Mouse (Mus musculus): Measurements from ENCODE around the gene Ehd1.
"Not testable (repeated sequence)": the region's sequence is repeated elsewhere in the genome, so short reads cannot be mapped to it uniquely, and the experiment has no call there.

Gene Ehd1

DNA sequence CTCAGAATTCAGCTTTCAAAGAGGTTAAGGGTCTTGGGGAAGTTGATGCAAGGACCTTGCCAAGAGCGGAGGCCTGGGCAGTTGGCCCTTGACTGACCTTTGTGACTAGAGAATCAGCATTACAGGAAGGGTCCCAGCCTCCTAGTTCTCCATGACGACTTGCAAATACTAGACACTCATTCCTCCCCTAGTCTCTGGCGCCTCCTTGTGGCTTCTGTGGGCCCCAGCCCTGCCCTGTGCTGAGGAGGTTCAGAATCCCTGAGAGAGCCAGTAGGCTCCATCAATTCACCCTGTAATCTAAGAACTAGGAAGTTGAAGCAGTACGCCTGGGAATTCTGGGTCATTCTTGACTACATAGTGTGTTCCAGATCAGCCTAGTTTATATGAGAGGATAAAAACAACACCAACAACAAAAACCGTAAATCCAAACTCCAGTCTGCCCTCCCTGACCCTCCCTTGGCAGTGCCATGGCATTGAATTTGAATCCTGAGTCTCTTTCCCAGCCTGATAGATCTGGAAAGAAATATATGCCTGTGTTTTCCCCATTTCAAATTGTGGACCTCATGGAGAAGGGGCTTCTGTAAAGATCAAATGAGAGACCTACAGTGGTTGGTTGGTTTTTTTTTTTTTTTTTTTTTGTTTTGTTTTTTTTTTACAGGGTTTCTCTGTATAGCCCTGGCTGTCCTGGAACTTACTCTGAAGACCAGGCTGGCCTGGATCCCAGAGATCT lies 28.4 kb downstream of the Ehd1 start:
- peak; percentile 92 for DNase-seq

DNA sequence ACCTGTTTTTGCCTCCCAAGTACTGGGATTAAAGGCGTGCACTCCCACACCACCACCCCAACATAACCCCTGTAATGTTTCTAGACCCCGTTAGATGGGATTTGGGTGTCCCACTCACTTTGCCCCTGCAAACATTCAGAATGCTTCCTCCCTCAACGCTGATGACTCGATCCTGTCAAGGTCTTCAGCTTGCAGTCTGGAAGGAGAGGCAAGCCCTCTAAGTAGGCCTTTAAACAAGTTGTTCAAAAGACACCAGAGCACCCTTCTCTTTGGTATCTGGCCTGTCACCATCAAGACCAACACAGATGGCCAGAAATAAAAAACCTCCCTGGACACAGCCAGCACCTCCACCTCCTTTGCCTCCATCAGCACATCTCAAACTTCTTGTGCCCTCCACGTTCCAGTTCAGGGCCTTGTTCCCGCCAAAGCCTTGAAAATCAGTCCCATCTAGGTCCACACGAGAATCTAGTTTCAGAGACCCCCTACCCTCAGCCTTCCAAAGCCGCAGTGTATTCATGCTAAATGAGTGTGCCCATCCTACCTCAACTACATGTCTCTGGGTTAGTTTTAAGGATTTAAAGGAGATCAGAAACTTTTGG lies 29.1 kb downstream of the Ehd1 start:
- no peak for DNase-seq

DNA sequence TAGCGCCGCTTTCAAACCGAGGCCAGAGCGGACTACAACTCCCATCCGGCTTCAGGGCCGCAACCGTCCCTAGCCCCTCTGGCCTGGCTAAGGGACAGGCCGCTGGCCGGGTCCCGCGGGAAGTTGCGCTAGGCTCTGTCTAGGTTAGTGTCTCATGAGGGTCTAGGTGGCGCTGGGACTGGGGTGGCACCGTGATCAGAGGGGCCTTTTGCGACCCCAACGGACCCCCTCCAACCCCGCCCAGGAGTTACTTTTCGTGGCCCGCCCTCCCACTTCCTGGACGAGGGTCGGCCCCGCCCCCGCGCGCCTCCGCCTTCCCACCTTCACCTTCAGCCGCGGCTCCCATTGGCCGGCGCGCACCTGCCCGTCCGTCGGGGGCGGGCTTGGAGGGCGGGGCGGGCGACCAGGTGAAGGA lies 29.6 kb downstream of the Ehd1 start, which contains the start of gene Cdc42bpg:
Gene Cdc42bpg, plus strand, starts transcription at position 320 of the 415 bp plus-strand sequence.
- DNase-seq, result peak; percentile 93

DNA sequence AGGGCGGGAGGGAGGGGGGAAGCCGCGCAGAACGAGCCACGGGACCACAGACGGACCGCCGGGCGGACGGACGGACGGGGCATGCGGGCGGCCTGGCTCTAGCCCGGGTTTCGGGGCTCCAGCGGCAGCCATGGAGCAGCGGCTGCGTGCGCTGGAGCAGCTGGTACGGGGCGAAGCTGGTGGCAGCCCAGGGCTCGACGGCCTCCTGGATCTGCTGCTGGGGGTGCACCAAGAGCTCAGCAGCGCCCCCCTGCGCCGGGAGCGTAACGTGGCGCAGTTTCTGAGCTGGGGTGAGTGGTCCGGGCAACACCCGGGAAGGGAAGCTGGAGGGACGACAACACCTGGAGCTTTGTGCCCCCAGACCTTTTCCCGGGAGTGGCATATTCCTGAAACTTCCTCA lies 30.1 kb downstream of the Ehd1 start:
- DNase-seq, result peak; percentile 83

DNA sequence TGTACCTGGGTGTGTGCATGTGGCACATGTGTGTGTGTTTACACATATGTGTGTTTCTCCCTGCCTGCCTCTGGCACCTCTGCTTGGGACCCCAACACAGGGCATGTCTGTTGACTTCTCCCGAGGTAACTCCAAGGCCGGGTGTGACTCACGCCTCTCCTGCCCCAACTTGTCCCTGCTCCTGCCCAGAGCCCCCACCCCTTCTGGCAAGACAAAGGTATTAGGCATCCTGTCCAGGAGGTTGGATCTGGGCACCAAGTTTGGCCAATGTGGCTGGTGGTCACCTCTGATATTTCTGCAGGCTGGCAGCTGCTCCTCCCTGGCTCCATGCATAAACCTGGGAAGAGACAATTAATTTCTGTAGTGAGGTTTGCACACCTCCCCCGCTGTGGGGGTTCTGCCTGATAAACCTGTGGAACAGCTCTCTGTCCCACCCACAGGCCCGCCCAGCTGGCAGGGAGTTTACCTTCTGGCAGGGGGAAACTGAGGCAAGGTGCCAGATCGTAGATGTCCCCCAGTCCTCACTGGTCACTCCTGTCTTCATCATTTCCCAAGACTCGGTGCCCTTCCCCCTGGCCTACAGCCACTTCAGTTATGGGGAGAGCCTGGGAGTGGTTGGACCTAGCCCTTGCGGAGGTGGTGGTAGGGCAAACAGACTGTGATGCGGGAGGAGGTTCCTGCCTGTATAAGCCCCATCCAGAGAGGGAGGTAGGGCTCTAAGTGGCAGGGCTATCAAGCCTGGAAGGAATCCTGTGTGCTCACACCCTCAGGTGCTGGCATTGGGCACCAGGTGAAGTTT lies 31.4 kb downstream of the Ehd1 start:
- DNase-seq, result no peak

DNA sequence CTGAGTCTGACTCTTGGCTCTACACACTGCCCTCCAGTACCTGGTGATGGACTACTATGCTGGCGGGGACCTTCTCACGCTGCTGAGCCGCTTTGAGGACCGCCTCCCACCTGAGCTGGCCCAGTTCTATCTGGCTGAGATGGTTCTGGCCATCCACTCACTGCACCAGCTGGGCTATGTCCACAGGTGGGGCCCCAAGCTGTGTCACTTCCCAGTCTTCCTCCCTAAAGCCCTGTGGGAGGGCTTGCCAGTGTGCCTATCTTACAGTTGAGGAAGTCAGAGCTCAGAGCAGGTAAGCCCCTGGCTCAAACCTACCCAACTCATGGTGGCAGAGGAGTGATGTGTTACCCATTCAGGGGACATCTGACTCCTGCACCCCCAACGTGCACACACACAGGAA lies 33.7 kb downstream of the Ehd1 start:
- no peak for DNase-seq

DNA sequence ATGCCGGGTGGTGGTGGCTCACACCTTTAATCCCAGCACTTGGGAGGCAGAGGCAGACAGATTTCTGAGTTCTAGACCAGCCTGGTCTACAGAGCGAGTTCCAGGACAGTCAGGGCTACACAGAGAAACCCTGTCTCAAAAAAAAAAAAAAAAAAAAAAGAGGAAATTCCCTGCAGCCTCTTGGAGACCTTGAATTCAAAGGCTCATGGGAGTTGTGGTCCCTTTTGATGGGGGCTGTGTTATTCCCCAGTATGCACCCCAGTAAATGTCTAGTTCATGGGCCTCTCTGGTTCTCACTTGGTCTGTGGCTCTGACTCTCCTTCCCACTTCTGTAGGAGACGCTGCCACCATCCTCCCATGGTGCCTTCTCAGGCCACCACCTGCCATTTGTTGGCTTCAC lies 35.3 kb downstream of the Ehd1 start:
- DNase-seq, result not testable (repeated sequence)

DNA sequence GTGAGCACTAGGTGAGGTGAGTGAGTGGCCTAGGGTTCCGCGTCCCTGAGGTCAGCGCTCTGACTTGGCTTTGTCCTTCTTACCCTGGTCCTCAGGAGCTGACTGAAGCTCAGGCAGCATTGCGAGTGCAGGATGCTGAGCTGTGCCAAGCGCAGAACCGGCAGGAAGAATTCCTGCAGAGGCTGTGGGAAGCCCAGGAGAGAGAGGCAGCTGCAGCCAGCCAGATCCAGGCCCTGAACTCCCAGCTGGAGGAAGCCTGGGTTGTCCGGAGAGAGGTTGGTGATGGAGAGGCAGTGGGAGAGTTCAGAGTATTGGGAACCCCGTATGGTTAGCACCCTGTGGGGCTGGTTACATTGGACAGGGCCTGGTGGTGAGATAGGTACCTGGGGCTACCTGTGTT lies 37.3 kb downstream of the Ehd1 start:
- no peak for DNase-seq

DNA sequence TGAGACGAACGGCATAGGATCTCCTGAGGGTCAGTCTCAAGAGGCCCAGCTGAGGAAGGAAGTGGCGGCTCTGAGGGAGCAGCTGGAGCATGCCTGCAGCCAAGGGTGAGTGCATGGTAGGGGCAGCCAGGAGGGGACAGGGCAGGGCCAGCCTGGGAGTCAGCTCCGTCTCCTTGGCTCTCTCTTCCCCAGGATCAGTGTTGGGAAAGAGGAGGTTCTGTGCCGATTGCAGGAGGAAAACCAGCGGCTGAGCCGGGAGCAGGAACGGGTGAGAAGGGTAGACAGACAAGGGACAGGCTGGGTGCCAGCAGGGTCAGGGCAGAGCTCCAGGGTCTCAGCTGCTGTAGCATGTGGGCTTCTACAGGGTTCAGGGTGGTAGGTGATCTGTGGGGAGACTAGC lies 38.0 kb downstream of the Ehd1 start:
- DNase-seq, result no peak

DNA sequence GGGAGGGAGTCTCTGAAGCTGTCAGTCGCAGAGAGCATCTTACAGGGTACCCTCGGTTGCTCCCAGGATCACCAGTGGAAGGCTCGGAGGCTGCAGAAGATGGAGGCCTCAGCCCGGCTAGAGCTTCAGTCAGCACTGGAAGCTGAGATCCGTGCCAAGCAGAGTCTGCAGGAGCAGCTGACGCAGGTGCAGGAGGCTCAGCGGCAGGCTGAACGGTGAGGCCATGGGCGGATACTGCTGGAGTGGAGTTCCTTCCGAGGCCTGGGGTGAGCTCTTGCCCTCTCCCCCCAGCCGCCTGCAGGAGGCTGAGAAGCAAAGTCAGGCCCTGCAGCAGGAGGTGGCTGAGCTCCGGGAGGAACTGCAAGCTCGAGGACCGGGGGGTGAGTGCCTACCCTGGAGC lies 39.0 kb downstream of the Ehd1 start:
- DNase-seq, result no peak

DNA sequence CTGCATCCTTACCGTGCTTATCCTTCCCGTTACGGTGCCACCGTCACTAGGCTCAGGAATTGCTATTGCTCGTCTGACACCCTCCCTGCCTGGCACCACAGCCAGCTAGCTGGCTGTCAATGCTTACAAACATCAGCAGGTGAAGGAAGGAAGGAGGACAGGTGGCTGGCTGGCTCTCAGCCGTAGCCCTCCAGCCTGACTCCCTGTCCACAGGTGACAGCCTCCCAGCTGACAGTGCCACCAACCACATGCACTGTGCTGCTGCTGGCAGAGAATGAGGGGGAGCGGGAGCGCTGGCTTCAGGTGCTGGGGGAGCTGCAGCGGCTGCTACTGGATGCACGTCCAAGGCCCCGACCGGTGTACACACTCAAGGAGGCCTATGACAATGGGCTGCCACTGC lies 41.6 kb downstream of the Ehd1 start:
- DNase-seq, result no peak

DNA sequence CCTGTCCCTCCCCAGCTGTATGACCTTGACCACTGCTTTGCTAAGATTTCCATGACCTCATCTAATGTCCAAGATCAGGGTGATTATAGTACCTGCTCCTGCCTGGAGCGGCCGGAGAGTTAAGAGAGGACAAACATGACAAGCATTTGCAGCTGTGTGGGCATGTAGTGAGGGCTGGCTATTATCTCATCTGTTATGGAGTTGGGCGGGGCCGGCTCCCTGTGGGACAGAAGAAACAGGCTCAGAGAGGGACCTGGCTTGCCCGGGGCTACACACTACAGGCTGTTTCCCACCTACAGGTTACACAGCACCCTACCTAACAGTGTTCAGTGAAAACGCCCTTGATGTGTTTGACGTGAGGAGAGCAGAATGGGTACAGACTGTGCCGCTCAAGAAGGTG lies 44.8 kb downstream of the Ehd1 start:
- DNase-seq, result no peak

DNA sequence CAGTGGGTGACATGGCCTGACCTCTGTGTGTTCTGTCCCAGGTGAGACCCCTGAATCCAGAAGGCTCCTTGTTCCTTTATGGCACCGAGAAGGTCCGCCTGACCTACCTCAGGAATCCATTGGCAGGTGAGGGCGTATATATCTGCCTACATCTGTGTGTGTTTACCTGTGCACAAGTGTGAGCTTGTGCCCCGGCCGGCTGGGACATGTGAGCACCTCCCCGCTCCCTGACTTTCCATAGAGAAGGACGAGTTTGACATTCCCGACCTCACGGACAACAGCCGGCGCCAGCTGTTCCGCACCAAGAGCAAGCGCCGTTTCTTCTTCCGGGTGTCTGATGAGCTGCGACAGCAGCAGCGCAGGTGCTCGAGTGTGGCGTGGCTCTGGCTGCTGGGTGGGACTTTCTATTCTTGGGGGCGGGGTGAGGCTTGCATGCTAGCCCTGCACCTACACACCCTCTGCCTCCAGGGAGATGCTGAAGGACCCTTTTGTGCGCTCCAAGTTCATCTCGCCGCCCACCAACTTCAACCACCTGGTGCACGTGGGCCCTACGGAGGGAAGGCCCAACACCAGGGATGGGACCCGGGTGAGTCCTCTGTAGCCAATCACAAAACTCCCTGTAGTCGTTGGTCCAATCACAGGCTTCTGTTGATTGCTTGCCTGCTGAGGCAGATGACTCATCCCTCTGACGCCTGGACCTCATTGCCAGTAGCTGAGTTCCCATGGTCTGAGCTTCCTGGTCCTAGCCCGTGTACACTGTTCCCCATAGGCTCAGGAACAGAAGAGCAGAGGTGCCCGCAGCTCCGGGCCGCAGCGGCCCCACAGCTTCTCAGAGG lies 45.5 kb downstream of the Ehd1 start:
- no peak for DNase-seq

DNA sequence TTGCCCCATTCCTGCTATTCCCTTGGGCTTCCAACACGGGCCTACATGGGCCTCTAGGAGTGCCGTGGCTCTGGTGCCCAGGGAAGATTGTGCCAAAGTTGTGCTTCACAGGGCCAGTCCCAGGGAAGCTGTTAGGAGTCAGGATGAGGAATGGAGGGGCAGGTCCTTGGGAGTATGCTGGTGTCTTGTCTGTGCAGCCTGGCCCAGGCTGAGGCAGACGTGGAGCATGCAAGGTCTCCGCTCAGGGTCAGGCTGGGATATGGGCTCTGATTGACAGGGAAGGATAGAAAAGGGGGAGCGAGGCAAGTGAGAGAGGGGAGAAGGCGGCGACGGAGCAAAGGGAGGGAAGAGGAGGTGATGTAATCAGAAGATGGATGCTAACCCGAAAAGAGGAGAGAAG lies 48.2 kb downstream of the Ehd1 start:
- no peak for DNase-seq

DNA sequence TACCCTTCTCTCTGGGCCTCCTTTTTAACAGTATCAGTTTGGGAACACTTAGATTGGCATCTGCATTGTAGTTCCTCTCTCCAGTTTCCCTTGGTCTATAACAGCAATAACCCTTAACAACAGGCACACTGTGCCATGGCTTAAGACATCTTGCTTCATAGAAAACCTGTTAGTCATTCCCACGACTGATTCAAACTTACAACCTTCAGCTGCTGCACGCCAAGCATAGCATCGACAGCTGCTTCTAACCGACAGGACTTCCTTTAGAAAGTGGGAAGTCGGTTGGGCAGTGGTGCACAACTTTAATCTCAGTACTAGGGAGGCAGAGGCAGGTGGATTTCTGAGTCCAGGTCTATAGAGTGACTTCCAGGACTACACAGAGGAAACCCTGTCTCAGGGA lies 54.7 kb downstream of the Ehd1 start:
- DNase-seq, result peak; percentile 22

DNA sequence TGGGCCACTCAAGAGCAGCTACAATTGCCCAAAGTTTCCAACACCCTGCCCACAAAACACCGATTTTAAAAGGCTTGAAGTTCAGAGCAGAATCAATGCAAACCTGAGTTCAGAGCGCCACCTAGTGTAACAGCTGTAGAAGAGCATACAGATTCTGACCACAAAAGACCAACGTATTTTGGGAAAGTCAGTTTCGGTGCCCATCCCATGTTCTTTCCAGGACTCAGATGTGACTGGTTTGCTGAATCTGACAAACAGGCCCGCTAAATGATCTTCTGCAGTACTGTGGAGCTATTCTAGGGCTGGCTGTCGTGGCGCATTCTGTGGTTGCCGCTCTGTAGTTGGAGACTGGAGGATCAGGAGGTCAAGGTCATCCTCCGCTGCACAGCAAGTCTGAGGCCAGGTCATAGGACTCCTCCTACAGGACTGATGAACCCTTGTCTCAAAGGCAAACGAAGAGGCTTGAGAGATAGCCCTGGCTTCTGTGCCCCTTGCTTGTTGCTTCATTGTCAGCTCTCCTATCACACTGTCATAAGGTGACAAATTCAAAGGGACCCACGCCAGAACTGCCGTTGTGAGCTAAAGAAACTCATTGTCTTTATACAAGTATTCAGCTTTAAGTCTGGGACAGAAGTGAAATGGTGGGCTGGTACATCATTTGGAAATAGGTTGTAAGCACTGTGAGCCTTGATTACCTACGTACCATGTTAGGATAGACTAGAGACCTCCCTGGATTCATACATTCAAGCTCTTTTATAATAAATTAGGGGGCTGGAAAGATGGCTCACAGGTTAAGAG lies 55.4 kb downstream of the Ehd1 start:
- peak; percentile 66 for DNase-seq

DNA sequence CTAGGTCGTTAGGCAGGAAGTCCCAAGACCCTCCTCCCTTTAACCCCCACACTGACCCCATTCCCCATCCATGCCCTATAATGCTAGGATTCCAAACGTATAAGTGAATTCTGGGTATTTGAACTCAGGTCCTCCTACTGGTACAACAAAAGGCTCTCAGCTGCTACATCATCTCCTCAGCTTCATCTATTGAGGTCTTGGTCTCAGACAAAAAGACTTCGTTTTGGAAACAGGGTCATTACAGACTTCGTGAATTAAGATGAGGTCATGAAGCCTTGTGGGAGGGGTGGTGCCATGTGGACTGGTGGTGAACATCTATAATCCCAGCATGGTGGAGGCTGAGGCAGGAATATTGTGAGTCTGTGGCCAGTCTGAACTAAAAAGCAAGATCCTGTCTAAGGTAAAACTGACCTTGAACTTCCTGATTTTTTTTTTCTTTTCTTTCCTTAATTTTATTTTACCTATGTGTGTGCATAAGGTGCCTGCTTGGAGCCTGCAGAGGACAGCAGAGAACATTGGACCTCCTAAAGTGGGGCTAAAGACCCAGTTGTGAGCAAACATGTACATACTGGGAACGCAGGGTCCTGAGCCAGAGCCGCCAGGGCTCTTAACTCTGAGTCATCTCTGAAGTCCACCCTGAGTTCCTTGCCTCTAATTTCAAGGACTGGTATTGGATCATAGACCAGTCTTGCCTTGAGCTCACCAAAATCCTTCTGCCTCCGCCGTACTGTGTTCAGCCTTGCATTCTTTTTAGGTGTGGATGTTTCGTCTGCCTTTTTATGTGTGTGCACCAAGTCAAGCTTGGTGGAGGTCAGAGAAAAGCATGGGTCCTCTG lies 57.5 kb downstream of the Ehd1 start:
- DNase-seq, result no peak

DNA sequence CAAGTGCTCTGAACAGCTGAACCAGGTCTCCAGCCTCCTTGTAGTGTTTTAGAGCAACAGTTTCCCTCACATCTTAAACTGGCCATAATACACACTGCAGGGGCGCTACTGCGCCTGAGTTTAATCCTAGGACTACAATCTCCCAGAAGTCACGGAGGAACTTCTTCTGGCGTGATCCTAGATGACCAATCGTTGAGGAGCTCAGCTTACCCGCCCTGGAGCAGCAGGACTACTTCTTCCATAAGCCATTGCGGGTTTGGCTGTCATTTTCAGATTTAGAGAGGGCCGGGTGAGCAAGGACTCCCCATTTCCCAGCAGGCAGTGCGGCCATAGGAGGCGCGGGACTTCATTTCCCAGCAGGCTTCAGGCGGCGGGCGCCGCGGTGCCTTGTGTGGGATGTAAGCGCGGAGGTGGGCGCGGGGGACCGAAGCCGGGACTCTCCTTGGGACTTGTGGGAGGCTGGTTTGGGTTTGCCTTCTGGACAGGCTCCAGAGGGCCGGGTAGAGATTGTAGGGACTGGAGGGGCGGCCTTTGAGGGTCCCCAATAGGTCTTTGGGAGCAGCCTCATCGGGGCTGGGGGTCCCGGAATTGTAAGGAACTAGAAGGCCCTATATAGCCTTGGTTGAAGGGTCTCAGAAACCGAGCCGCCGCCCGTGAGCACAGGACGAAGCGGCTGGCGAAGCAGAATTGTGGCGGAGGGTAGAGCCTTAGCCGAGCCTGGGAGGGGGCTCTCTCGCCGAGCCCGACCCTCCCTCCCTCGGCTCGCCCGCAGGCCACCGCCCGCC lies 58.3 kb downstream of the Ehd1 start, which contains the start of gene Men1:
Gene Men1, plus strand, starts transcription at position 307 of the 785 bp plus-strand sequence.
- DNase-seq, result peak; percentile 90

DNA sequence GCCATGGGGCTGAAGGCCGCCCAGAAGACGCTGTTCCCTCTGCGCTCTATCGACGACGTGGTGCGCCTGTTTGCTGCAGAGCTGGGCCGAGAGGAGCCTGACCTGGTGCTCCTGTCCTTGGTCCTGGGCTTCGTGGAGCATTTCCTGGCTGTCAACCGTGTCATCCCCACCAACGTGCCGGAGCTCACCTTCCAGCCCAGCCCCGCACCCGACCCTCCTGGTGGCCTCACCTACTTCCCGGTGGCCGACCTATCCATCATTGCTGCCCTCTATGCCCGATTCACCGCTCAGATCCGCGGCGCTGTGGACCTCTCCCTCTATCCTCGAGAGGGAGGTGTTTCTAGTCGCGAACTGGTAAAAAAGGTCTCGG lies 58.9 kb downstream of the Ehd1 start:
- DNase-seq, result peak; percentile 36

DNA sequence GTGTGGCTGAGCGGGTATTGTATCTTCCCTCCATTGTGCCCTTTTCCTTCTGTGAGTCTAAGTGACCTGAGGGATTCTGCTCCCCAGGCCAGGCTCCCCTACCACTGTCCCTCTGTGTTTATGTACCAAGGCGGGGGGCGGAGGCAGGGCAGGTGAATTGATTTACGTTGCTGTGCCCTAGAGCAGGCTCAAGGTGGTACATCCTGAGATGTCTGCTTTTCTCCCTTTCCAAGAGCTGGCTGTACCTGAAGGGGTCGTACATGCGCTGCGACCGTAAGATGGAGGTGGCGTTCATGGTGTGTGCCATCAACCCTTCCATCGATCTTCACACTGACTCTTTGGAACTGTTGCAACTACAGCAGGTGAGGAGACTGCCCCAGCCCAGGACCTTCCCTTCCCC lies 60.4 kb downstream of the Ehd1 start:
- DNase-seq, result no peak
